Mouse (Mus musculus): ENCODE results near the gene Gdf9. TPM values are rescaled to one million over a fixed set of nuclear protein-coding genes. Genes with fewer than 3 reads are reported as not detected.
"Not testable (repeated sequence)": the region's sequence is repeated elsewhere in the genome, so short reads cannot be mapped to it uniquely, and the experiment has no call there.

The Gdf9 gene
- 1 to 10 TPM; 1.3 to 1.7 TPM for total RNA-seq (2021)

DNA sequence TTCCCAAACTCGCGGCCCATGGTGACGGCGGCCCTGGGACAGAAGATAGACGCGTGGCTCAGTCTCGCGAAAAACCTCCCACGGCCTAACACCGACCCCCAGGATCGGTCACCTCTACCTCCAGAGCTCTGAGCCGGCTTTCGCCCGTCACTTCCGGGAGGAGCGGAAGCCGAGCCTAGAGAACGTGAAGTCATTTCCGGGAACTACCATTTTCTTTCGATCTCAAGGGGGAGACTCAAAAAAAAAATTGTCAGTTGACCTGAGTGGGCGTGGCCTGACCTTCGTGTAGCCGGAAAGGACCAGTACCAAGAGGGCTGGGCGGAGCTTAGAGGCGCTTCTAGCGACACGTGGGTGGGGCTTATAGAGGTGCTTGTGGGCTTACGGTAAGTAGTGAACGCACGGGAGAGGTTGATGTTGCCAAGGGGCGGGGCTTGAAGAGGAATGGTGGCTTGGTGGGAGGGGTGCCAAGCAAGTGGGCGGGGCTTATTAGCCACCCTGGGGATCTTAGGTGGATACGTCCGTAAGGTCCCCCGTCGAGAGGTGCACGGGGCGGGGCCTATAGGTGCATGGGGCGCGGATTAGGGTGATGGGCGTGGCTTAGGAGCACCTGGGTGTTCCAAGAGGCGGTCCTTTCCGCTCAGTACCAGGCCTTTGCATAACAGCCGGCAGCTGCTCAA, at the start of gene Gdf9, which contains the start of gene Uqcrq:
Gene Gdf9, plus strand, starts transcription at position 354 of the 677 bp plus-strand sequence.
Gene Uqcrq, minus strand, starts transcription at position 162 of the 677 bp plus-strand sequence.
- DNase-seq: peak; percentile 99
- intact Hi-C loops (cut with DNase I): no loop called here

DNA sequence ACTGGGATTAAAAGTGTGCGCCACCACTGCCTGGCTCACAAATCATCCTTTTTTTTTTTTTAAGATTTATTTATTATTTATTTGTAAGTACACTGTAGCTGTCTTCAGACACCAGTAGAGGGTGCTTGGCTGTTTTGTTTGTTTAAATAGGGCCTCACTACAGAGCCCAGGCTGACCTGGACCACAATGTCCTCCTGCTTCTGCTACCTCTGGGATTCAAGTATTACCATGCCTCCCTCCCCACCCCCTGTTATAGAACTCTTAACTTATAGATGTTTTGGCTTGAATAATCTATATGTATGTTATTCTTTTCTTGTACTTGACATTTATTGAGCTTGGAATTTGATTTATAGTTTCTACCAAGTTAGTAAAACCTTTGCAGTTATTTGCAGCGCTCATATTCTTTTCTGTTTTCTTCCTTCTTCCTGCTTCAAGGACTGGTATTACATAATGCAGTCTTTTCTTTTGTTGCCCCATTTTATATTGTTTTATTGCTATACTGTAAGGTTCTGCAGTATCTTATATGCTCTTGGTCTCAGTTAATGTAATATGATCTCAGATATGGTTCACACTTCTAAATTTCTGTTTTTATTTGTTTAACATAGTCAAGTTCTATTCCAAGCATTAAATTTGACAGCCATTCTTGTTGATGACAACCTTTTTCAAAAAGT, 46.9 kb upstream of the Gdf9 start:
- intact Hi-C loops (cut with DNase I): no loop called here
- DNase-seq: no peak

- intact Hi-C loops (cut with DNase I): loop anchor here (10.0 kb wide), 1 partner anchor 119 kb away; no protein-coding TSS in a partner anchor
These were observed 37.0 kb upstream of the Gdf9 start for GRCm38 (mm10) chr11:53393856-53394255.

GRCm38 (mm10) chr11:53403638-53404037, 27.2 kb upstream of the Gdf9 start:
- no peak for DNase-seq
- intact Hi-C loops (cut with DNase I): no loop called here

More at GRCm38 (mm10) chr11:53393856-53394255, 37.0 kb upstream of the Gdf9 start:
- DNase-seq: no peak

DNA sequence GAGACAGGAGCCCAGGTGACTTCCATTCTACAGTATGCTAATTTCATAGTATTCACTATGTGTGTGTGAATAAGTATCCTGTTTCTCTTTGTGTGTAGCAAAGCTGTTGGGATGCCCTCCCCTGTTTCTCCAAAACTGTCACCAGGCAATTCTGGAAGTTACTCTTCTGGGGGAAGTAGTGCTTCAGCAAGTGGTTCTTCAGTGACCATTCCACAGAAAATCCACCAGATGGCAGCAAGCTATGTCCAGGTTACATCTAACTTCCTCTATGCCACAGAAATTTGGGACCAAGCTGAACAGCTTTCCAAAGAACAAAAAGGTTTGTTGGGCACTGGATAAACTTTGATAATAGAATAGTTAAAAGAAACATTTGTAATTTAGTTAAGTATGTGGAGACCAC, 19.1 kb upstream of the Gdf9 start:
- DNase-seq: no peak
- intact Hi-C loops (cut with DNase I): loop anchor here (5.0 to 10.0 kb wide), 2 partner anchors 34 to 127 kb away; no protein-coding TSS in a partner anchor

- intact Hi-C loops (cut with DNase I): loop anchor here (5.0 to 10.0 kb wide), 2 partner anchors 37 to 129 kb away; no protein-coding TSS in a partner anchor
- DNase-seq: no peak
These were observed 17.0 kb upstream of the Gdf9 start for GRCm38 (mm10) chr11:53413871-53414270.

DNA sequence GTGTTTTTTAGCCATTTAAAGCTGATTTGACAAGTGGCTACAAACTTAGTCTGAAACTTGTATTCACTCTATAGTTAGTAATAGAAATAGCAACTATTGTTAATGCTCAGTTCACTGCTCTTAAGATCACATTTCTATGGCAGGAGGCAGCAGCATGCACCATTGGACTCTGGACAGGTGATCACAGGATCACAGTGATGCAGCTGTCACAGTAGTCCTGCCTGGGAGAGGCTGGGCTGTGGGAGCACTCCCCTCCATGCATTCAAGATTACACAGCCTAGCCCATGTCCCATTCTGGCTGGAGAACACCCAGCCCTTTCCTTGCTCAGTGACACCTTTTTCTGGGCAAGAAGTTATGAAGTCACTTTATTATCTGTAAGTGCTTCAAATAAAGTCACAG, 12.8 kb upstream of the Gdf9 start:
- intact Hi-C loops (cut with DNase I): loop anchor here (10.0 kb wide), 1 partner anchor 133 kb away; no protein-coding TSS in a partner anchor
- no peak for DNase-seq

DNA sequence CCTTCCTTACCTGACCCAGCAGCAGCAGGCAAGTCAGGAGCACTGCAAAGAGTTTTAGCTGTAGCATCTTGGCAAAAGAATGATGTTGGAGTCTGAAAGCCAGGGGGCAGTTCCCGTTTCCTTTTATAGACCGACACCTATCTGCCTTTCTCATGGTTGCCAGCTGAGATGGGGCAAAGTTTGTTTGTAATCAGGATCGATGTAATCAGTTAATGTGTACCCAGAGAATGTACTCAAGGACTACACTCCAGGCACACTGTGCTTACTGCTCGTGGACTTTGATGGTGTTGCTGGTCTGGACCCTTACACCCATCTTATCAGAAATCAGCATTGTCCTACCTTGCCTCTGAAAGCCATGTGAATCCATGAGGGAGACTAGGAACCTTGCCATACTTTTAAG, 7.8 kb upstream of the Gdf9 start, which contains the start of gene Leap2:
Gene Leap2, minus strand, starts transcription at position 135 of the 400 bp plus-strand sequence.
- intact Hi-C loops (cut with DNase I): no loop called here
- no peak for DNase-seq

- intact Hi-C loops (cut with DNase I): no loop called here
- DNase-seq: no peak
These were observed 6.0 kb upstream of the Gdf9 start for GRCm38 (mm10) chr11:53424826-53425225.

- intact Hi-C loops (cut with DNase I): no loop called here
- DNase-seq: no peak
These were observed 5.6 kb upstream of the Gdf9 start for GRCm38 (mm10) chr11:53425251-53425650.

DNA sequence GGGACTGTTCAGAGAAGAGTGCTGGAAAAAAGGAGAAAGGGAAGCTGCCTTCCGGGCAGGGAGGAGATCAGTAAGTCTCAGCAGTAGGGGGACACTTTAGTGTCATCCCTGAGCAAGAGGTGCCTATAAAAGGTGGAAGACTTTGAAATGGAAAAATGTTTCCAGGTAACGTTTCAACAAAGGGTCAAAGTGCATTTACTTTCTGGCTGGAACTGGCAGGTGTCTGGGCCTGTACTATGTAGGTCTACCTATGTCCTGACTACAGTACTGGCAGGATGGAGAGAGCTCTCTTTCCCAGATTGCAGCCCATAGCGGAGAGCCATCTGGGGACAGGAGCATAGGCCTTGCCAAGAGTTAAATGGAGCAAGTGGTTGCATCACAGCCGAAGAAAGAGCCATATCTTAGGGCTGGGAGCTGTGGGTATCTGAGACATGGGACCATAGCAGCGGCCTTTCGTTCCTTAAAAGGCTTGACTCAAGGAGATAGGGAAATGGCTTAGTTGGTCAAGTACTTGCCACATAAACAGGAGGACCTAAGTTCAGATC, 5.0 kb upstream of the Gdf9 start:
- intact Hi-C loops (cut with DNase I): no loop called here
- no peak for DNase-seq

- intact Hi-C loops (cut with DNase I); DNase-seq: not testable (repeated sequence)
These were observed 3.9 kb upstream of the Gdf9 start for GRCm38 (mm10) chr11:53426914-53427313.

DNA sequence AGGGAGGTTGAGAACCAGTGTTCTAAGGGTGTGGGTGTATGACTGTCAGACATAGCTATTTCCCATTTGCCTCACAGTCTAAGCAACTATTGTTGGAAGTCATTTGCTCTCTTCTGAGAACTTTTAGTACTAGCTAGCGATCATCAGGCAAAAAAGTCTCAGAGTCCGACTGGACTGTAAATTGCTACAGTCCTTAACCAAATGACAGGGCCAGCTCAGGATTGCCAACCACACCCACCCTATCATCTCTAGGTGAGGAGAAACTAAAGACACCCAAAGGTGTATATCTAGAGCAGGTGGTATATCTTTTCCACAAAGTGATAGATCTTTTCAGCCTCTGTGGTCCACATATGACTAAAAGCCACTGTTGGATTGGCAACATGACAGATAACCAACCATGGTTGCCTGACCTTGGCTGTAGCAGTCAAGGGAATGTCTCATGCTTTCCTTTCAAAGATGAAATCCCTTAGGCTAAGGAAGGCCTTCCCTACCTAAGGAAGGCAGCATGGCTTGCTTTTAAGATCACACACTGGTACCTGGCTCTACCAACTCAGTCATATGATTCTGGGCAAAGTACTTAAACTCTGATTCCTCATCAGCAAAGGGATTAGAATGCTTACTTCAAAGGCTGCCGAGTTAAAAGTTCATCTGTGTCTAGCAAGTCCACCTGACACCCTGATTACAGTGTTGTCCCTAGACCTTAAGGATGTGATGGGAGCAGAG, 2.7 kb upstream of the Gdf9 start:
- intact Hi-C loops (cut with DNase I): no loop called here
- no peak for DNase-seq

DNA sequence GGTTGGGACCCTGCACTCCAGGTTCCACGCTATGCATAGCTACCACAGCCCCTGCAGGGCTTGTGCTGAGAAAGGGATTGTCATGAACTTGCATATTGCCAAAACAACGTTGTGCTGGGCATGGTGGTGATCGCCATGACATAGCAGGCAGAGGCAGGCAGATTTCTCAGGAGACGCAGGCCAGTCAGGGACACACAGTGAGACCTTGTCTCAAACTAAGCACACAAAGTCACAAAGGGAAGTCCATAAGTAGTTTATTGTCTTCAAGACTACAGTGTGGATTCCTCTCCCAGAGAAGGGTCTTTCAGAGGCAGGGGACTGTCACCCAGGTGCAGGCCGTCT, 2.1 kb upstream of the Gdf9 start:
- intact Hi-C loops (cut with DNase I): no loop called here
- no peak for DNase-seq

GRCm38 (mm10) chr11:53429182-53429581, 1.6 kb upstream of the Gdf9 start:
- intact Hi-C loops (cut with DNase I): no loop called here
- no peak for DNase-seq

GRCm38 (mm10) chr11:53430300-53430669, 538 bp upstream of the Gdf9 start:
- intact Hi-C loops (cut with DNase I): no loop called here
- DNase-seq: no peak

GRCm38 (mm10) chr11:53431347-53432056, 679 bp downstream of the Gdf9 start:
- intact Hi-C loops (cut with DNase I): no loop called here
- DNase-seq: no peak

GRCm38 (mm10) chr11:53433057-53433456, 2.2 kb downstream of the Gdf9 start:
- DNase-seq: no peak
- intact Hi-C loops (cut with DNase I): no loop called here

DNA sequence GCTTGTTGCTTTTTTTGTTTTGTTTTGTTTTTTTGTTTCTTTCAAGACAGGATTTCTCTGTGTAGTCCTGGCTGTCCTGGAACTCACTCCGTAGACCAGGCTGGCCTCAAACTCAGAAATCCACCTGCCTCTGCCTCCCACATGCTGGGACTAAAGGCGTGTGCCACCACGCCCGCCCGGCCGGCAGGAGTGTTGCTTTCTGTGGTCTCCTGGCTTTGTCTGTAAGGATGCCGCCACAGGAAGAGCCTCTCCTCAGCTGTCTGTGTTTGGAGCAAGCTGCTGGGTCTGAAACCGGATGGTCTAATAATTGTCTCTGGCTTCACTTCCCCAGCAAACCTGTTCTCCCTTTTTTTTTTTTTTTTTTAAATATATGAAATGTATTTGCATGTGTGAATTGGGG, 4.7 kb downstream of the Gdf9 start:
- DNase-seq: no peak
- intact Hi-C loops (cut with DNase I): no loop called here

GRCm38 (mm10) chr11:53436338-53436737, 5.5 kb downstream of the Gdf9 start:
- no peak for DNase-seq
- intact Hi-C loops (cut with DNase I): no loop called here

GRCm38 (mm10) chr11:53441921-53442320, 11.1 kb downstream of the Gdf9 start:
- intact Hi-C loops (cut with DNase I): no loop called here
- no peak for DNase-seq

Measured in left cerebral cortex, postnatal 4 days (tissue).